Mouse (Mus musculus): ENCODE measurements around the gene Gm21970. TPM values are rescaled to one million over a fixed set of nuclear protein-coding genes. Genes with fewer than 3 reads are reported as not detected.

Gm21970 gene
- polyA plus RNA-seq (2012; rRNA removed), result not detected in 2 replicates

DNA sequence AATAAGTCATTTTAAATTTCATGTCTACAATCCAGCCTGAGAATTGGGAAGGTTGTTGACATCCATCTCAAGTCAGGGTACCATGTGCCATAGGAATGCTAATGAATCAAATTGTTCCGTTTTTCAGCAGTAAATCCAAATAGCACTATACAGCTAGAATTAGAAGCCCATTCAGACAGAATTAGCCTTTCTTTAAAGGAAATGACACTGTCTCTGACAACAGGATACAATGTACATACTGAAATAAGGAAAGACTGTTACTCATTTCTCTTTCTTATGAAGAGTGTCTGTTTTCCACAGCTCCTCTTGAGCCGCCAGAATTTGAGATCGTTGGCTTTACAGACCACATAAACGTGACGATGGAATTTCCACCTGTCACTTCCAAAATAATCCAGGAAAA, at the start of gene Gm21970:
Gene Gm21970 (plus strand): TSS at position 301 of the 400 bp plus-strand sequence.
- Histone ChIP-seq H3K36me3 (ENCODE audit: control insufficient read depth, insufficient read depth, low read length) (peaks cover 10% of the 10 kb centered on the region), H3K27me3 (ENCODE audit: control insufficient read depth, insufficient read depth, low read length) (no peaks in the 10 kb centered on the region), H3K27ac (ENCODE audit: insufficient read depth, low read depth, low read length) (no peak within 1 kb of the TSS), H3K4me3 (ENCODE audit: low read depth, low read length) (no peak within 1 kb of the TSS), H3K4me1 (ENCODE audit: control insufficient read depth, insufficient read depth, insufficient read length, low read length) (no peaks in the 10 kb centered on the region)
- TF ChIP-seq CTCF (IDR thresholded peaks at IDR 0.05; ENCODE audit: extremely low read depth, insufficient read length, insufficient replicate concordance, low read depth, low read length), result no peak
- no peak for TF ChIP-seq POLR2A (IDR thresholded peaks at IDR 0.05; ENCODE audit: low read depth, low read length)
- 80% methylated on average over 5 of the region's 5 CpGs for WGBS

DNA sequence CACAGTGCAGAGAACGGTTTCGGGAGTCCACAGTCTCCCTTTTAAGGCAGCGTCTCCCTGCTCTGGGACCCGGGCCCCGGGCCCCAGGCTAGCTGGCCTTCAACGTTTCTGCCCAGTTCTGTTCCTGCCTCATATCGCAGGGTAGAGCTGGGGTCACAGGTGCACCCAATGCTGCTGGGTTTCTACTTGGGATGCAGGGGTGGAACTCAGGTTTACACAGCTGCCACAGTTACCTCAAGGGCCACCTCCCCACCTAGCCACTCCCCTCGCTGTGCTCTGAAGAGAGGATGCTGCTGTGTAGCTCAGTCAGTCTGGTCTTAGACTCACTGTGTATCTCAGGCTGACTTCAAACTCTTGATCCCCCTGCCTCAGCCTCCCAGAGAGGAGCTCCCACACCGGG, 45.0 kb upstream of the Gm21970 start:
- H3K36me3 ChIP-seq (ENCODE audit: control insufficient read depth, insufficient read depth, low read length), result no peaks in the 10 kb centered on the region
- no peak overlapping the region for H3K4me3 ChIP-seq (ENCODE audit: low read depth, low read length)
- H3K27ac ChIP-seq (ENCODE audit: insufficient read depth, low read depth, low read length), result no peak overlapping the region
- H3K27me3 ChIP-seq (ENCODE audit: control insufficient read depth, insufficient read depth, low read length), result peaks cover 7% of the 10 kb centered on the region
- H3K4me1 ChIP-seq (ENCODE audit: control insufficient read depth, insufficient read depth, insufficient read length, low read length), result no peaks in the 10 kb centered on the region
- no peak for TF ChIP-seq POLR2A (IDR thresholded peaks at IDR 0.05; ENCODE audit: low read depth, low read length)
- TF ChIP-seq CTCF (IDR thresholded peaks at IDR 0.05; ENCODE audit: extremely low read depth, insufficient read length, insufficient replicate concordance, low read depth, low read length), result no peak
- WGBS, result 61% methylated on average over 9 of the region's 9 CpGs

DNA sequence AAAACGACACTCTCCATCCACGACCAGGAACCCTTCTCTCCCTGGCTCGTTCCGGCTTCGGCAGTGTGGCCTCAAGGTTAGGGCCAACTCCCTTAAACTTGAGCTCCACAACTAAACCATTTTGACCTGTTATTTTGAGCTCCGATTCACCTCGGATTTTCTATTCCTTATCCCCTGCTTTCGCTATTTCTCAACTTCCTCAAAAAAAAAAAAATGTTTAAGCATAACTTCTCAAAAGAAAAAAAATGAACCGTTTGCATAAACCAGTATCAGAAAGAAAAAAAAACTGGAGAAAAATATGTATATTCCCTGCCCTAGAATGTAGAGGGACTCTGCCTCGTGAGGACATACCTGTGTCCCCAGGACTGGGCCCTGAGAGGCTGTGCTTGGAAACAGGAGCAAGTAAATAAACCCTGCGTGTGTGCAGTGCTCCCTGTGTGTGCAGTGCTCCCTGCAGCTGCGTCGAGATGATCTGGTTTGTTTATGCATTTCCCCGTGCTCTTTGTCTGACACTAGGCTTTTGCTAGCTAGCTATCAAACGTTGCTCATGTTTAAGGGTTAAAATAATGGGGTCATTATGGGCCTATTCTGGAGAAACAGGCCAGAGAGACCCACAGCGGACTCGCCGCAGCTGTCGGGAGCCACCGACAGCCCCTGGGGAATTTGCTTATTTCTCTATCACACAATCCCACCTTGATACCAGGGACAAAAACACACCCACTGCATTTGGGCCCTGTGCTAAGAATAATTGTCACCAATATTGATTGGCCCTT, 43.8 kb upstream of the Gm21970 start:
- H3K4me1 ChIP-seq (ENCODE audit: control insufficient read depth, insufficient read depth, insufficient read length, low read length), result no peaks in the 10 kb centered on the region
- TF ChIP-seq CTCF (IDR thresholded peaks at IDR 0.05; ENCODE audit: extremely low read depth, insufficient read length, insufficient replicate concordance, low read depth, low read length), result no peak
- no peak for TF ChIP-seq POLR2A (IDR thresholded peaks at IDR 0.05; ENCODE audit: low read depth, low read length)
- no peaks in the 10 kb centered on the region for H3K36me3 ChIP-seq (ENCODE audit: control insufficient read depth, insufficient read depth, low read length)
- H3K27me3 ChIP-seq (ENCODE audit: control insufficient read depth, insufficient read depth, low read length), result peaks cover 7% of the 10 kb centered on the region
- H3K4me3 ChIP-seq (ENCODE audit: low read depth, low read length), result no peak overlapping the region
- H3K27ac ChIP-seq (ENCODE audit: insufficient read depth, low read depth, low read length), result 0 out of 2 replicates have a peak overlapping the region, but pooled peaks have one; percentile 18
- 54% methylated on average over 20 of the region's 20 CpGs for WGBS

DNA sequence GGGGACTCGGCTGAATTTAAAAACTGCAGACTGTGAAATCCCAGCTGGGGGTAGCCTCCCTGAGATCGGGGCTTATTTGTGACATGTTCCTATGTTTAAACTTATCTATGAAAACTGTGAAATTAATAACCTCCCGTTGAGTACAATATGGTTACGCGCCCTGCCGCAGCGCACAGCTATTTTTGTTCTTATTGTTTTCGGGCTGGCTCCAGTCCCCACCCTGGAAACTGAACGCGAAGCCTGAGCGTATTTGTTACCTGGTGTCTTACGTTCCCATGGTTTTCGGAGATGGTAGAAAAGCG, 43.3 kb upstream of the Gm21970 start:
- 71% methylated on average over 14 of the region's 14 CpGs for WGBS
- TF ChIP-seq POLR2A (IDR thresholded peaks at IDR 0.05; ENCODE audit: low read depth, low read length) (no peak), CTCF (IDR thresholded peaks at IDR 0.05; ENCODE audit: extremely low read depth, insufficient read length, insufficient replicate concordance, low read depth, low read length) (no peak)
- peaks cover 7% of the 10 kb centered on the region for H3K27me3 ChIP-seq (ENCODE audit: control insufficient read depth, insufficient read depth, low read length)
- H3K4me3 ChIP-seq (ENCODE audit: low read depth, low read length), result no peak overlapping the region
- no peaks in the 10 kb centered on the region for H3K4me1 ChIP-seq (ENCODE audit: control insufficient read depth, insufficient read depth, insufficient read length, low read length)
- H3K27ac ChIP-seq (ENCODE audit: insufficient read depth, low read depth, low read length), result no peak overlapping the region
- no peaks in the 10 kb centered on the region for H3K36me3 ChIP-seq (ENCODE audit: control insufficient read depth, insufficient read depth, low read length)

DNA sequence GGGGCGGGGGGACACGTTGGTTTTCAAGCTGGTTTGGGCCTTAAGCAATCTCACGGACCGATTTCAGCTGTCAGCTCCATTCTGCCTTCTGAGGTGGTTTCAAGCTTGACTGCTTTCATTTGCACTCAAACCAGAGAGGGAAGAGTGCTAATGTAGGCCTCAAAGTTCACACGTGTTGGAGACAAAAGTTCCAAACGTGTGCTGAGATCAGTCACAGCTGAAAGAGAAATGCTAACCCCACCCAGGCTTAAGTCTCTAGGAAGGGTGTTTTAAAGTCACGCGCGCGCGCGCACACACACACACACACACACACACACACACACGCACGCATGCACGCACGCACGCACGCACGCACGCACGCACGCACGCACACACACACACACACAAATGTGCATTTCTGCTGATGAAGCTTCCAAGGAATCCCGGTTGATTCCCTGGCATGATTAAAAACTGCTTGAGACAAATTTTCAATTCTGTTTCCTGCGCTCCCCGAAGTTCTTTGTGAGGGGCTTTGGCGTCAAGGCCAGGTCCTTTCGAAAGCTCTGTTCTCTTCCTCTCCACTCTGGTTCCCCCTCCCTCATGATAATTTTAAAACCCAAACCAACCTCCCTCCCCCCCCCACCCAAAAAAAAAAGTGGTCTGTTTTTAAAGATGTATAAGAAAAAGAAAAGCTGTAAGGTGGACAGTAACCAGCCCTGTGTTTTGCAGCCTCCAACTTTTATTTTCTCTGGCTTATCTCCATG, 42.8 kb upstream of the Gm21970 start:
- H3K4me3 ChIP-seq (ENCODE audit: low read depth, low read length), result no peak overlapping the region
- no peak for TF ChIP-seq CTCF (IDR thresholded peaks at IDR 0.05; ENCODE audit: extremely low read depth, insufficient read length, insufficient replicate concordance, low read depth, low read length)
- TF ChIP-seq POLR2A (IDR thresholded peaks at IDR 0.05; ENCODE audit: low read depth, low read length), result no peak
- 77% methylated on average over 28 of the region's 28 CpGs for WGBS
- no peaks in the 10 kb centered on the region for H3K36me3 ChIP-seq (ENCODE audit: control insufficient read depth, insufficient read depth, low read length)
- H3K27ac ChIP-seq (ENCODE audit: insufficient read depth, low read depth, low read length), result no peak overlapping the region
- no peaks in the 10 kb centered on the region for H3K4me1 ChIP-seq (ENCODE audit: control insufficient read depth, insufficient read depth, insufficient read length, low read length)
- H3K27me3 ChIP-seq (ENCODE audit: control insufficient read depth, insufficient read depth, low read length), result peaks cover 7% of the 10 kb centered on the region

DNA sequence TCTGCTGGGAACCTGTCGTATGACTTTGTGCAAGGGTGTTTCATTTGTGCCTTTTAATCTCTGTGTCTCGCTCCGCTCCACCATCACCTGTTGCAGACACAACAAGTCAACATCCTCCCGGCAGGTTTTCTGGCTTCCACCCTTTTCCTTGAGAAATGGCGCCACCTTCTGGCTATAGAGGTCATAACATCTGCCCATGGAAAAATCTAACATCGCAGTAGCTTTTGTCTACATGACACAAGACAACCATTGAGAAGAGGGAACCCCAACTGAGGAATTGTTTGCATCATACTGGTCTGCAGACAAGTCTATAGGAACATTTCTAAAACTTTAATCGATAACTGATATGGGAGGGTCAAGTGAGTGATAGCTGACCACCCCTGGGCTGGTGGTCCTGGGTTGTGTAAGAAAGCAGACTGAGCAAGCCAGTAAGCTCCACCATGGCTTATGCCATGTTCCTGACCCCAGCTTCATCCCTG, 39.4 kb upstream of the Gm21970 start:
- 5% methylated on average over 7 of the region's 7 CpGs for WGBS
- Histone ChIP-seq H3K4me3 (ENCODE audit: low read depth, low read length) (no peak overlapping the region), H3K27me3 (ENCODE audit: control insufficient read depth, insufficient read depth, low read length) (peaks cover 7% of the 10 kb centered on the region), H3K36me3 (ENCODE audit: control insufficient read depth, insufficient read depth, low read length) (no peaks in the 10 kb centered on the region), H3K27ac (ENCODE audit: insufficient read depth, low read depth, low read length) (no peak overlapping the region), H3K4me1 (ENCODE audit: control insufficient read depth, insufficient read depth, insufficient read length, low read length) (no peaks in the 10 kb centered on the region; the same call in 1 of the 2 replicates)
- TF ChIP-seq POLR2A (IDR thresholded peaks at IDR 0.05; ENCODE audit: low read depth, low read length) (no peak), CTCF (IDR thresholded peaks at IDR 0.05; ENCODE audit: extremely low read depth, insufficient read length, insufficient replicate concordance, low read depth, low read length) (peak; percentile 63; the same call in 1 of the 2 replicates)

DNA sequence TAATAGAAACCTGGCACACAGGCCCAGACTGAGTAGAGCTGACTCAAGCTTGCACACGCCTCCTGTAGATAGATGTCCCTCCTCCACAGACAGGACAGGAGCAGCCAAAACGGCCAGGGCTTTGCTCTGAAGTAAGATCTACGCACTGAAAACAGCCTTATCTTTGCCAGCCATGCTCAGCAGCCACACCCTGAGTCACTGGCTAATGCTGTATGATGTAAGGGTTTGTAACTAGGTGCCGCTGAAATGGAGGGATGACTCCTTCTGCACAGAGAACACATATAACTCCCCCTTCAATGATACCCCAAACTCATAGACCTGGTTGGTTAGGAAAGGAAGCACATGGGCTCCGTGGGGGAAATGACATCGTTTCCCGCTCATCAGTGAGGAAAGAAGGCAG, 38.8 kb upstream of the Gm21970 start:
- WGBS, result 50% methylated on average over 7 of the region's 7 CpGs
- Histone ChIP-seq H3K27me3 (ENCODE audit: control insufficient read depth, insufficient read depth, low read length) (peaks cover 7% of the 10 kb centered on the region), H3K4me3 (ENCODE audit: low read depth, low read length) (no peak overlapping the region), H3K4me1 (ENCODE audit: control insufficient read depth, insufficient read depth, insufficient read length, low read length) (no peaks in the 10 kb centered on the region; the same call in 1 of the 2 replicates), H3K27ac (ENCODE audit: insufficient read depth, low read depth, low read length) (no peak overlapping the region), H3K36me3 (ENCODE audit: control insufficient read depth, insufficient read depth, low read length) (no peaks in the 10 kb centered on the region)
- TF ChIP-seq POLR2A (IDR thresholded peaks at IDR 0.05; ENCODE audit: low read depth, low read length) (no peak), CTCF (IDR thresholded peaks at IDR 0.05; ENCODE audit: extremely low read depth, insufficient read length, insufficient replicate concordance, low read depth, low read length) (no peak)
